Mouse (Mus musculus): Measurements from ENCODE around the gene Slc25a33.
"Not testable (repeated sequence)": the region's sequence is repeated elsewhere in the genome, so short reads cannot be mapped to it uniquely, and the experiment has no call there.

Gene Slc25a33

DNA sequence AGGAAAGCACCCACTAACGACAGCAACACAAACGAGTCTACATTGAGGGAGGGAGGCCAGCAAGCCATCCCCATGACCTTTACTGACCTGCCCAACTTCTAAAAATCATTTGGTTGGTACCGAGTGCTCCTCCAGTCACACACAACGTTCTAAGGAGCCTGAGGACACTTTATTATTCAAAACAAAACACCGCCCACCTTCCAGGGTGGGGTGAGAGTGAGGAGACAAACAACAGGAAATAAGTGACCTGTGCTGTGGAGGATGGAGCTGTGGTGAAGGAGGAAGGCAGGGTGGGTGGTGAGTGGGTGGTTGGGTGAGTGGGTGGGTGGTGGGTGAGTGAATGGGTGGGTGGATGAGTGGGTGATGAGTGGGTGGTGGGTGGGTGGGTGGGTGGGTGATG is 14.6 kb downstream of the Slc25a33 start:
- in situ Hi-C loops (cut with MboI, MseI): no loop called here

DNA sequence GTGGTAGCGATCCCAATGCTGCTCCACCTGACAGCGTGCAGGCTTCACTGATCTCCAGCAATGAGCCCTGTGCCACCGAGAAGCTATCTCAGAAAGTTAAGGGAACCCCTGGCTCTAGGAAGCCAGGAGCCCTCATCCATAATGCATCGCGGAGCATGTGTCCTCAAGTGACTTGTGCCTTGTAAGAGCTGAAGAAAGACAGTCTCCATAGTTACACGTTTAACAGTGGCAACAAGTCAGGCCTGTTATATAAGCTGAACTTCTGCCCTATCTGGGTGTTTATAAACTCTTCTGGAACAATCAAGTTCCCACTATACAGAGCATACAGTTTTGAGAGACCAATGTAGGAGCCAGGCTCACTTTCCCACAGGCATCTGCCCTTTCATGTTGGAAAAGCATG is 15.7 kb downstream of the Slc25a33 start:
- in situ Hi-C loops (cut with MboI, MseI): no loop called here

DNA sequence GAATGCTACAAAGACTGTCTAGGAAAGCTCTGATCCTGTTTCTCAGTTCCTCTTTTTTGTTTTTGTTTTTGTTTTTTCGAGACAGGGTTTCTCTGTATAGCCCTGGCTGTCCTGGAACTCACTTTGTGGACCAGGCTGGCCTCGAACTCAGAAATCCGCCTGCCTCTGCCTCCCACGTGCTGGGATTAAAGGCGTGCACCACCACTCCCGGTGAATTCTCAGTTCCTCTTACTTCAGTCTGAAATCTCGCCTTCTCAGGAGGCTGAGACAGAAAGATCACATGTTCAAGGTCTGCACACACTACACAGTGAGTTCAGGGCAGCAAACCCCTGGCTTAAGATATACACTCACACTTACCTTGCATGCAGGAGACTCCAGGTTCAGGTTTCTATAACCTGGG is 17.5 kb downstream of the Slc25a33 start:
- in situ Hi-C loops (cut with MboI, MseI): not testable (repeated sequence)

DNA sequence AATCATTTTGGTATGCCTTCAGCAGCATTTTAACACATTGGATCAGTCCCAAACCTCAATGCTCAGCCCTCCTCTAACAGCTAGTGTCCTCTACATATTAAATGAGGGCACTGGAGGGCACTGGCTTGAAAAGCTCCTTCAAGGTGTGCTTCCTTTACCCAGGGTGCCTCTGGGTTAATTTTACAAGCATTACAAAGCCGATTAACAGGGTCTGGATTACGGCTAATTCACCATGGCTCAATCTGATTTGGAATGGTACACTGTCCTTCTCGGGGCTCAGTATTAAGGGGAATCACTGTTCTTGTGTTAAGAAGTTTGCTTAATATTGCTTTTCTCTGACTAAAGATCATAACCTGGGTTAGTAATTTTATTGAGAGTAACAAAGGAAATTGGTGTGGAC is 21.2 kb downstream of the Slc25a33 start:
- in situ Hi-C loops (cut with MboI, MseI): no loop called here

DNA sequence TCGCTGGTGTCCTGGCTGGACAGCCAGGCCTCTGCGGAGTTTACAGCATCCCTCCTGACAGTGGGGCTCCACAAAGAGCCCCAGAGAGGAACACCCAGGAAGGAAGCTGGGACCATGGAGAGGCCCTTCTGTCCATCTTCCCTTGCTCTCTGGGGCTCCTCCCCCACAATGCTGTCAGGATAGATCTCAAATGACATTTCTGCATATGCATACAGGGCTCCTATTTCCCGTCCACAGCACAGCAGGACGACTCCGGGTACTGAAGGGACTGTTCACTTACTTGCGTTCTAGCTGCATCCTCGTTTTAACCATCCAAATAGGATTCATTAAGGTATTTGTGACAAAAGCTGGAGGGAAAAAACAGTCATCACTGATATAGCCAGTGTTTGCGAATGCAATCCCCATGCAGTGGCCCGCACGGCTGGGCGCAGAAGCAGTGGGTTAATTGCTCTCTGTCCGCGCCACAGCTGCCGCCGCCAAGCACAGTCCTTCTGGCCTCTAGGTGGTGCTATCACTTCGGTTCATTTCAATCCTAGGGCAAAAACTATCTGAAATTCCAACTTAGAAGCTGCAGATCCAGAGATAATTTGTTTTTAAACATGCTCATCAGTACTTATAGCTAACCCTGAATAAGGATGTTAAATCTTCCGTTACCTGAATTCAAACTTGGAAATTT is 21.8 kb downstream of the Slc25a33 start:
- in situ Hi-C loops (cut with MboI, MseI): no loop called here

DNA sequence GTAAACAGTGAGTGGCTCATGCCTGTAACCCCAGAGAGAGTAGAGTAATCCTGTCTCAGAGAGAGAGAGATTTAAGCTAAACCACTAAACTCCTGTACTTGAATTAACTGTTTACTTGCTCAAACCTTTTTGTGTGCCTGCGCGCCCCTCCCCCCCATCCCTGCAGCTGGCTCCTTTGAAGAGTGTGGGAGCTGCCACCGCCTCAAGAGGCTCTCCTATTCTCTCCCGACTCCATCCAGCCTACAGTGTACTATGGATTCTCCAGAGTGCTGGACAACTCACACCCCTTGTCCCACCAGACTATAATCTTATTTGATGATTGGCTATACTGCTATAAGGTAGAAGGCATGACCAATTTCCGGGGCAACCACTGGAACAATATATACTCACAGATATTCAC is 23.4 kb downstream of the Slc25a33 start:
- in situ Hi-C loops (cut with MboI, MseI): no loop called here

DNA sequence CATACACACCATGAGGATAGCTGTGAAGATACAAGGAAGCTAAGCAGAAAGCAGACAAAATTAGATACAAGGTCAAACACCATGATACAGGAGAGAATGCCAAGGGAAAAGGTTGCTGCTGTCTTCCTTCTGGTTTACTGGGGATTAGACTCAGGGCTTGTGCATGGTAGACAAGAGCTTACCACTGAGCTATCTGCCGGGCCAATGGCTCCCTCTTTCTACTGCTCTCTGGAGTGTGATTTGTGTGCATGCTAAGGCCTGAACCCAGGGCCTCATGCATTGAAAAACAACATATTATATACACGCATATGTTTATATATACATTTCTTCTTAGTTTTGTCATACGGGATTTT is 24.4 kb downstream of the Slc25a33 start:
- in situ Hi-C loops (cut with MboI, MseI): not testable (repeated sequence)

DNA sequence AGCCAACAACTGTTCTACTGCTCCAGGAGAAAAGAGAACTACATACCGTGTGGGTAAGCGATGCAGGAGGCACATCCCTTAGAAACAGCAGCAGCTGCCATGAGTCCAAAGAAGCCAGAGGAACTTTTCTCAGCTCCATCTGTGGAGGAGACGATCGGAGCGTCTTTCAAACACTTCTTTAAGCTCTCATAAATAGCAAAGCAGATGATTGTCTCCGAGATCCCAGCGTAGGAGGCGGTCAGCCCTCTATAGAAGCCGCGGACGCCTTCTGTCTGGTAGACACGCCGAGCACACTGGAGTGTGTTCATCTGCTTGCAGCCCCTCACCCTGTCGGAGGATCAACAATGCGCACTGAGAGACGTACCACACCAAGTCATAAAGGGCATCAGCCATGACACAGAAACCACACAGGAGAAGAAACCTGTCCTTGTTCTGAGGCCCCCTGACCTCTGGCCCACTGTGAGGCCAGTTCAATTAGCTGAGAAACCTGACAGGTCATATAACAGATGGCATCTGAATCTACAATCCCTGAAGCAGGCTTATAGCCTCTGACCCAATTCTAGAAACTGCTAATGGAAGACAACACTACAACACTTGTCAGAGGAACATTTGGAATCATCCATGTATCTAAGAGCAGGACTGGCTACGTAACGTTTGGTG is 24.9 kb downstream of the Slc25a33 start:
- in situ Hi-C loops (cut with MboI, MseI): no loop called here

DNA sequence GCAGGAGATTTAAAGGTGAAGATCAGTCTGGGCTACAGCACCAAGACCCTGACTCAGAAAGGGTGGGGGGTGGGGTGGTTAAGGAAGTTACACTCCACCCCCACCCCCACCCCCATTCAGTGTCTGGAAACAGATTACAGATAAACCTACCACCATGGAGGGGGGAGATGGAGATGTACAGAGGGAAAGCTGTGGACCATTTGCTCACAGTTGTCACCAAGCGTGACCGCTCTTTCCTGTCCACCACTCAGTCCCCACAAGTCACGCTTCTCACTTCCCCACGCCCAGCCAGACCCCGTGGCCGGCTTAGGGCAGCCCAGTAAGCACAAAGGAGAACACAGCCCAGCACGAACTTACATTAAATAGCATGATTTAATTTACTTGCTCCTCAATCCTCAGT is 30.0 kb downstream of the Slc25a33 start:
- in situ Hi-C loops (cut with MboI, MseI): no loop called here

DNA sequence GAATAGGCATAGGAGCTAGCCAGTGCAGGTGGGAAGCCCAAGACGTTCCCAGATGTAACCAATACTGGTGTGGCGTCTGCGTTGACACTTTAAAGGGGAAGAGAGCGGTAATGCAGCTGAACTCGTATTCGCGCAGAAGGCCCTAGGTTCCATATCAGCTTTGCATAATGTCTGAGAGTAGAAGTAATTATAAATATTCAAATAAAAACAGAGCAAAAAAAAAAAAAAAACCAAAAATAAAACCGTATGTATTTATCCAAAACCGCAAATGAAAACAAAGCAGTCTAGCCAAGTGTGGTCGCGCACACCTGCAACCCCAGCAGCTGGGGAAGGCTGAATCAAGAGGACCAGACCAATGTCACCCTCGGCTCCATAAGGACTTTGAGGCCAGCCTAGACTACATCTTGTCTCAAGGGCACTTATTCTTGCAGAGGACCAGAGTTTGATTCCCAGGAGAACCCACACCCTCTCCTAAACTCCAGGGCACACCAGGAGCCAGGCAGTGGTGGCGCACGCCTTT is 32.0 kb downstream of the Slc25a33 start:
- in situ Hi-C loops (cut with MboI, MseI): no loop called here

DNA sequence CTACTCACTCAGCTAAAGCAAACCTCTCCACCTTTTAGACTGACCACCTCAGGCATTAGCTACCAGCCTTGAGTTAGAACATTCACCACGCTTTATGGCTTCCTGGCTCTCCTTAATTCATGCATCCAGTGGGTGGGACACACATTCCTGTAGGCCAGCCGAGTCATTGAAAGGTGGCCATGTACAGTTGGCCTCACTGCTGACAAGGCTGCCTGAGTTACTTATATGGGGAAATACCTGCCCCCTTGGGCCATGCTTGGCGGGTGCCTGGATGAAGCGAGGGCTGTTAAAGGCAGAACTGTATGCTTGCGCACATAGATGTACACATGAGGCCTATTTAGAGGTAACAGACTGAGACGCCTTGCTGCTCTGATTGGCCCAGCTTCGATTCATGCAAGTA is 33.8 kb downstream of the Slc25a33 start:
- in situ Hi-C loops (cut with MboI, MseI): no loop called here

DNA sequence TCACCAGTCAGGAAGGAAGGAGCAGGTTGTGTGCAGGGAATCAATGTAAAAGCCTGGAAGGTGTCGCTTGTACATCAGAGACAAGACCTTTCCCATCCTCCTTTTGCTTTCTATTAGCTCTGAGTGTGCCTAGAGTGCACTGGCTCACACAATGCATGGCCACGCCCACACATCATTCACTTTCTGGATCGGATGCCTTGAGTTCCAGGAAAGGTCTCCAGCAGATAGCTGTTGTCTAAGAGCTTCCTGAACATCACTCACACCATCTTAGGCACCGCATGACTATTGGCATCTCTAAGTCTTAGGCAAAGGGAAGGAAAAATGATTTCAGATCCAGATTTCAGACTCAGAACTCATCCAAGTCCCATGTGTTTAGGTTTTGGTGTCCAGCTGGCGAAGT is 34.6 kb downstream of the Slc25a33 start:
- in situ Hi-C loops (cut with MboI, MseI): no loop called here

DNA sequence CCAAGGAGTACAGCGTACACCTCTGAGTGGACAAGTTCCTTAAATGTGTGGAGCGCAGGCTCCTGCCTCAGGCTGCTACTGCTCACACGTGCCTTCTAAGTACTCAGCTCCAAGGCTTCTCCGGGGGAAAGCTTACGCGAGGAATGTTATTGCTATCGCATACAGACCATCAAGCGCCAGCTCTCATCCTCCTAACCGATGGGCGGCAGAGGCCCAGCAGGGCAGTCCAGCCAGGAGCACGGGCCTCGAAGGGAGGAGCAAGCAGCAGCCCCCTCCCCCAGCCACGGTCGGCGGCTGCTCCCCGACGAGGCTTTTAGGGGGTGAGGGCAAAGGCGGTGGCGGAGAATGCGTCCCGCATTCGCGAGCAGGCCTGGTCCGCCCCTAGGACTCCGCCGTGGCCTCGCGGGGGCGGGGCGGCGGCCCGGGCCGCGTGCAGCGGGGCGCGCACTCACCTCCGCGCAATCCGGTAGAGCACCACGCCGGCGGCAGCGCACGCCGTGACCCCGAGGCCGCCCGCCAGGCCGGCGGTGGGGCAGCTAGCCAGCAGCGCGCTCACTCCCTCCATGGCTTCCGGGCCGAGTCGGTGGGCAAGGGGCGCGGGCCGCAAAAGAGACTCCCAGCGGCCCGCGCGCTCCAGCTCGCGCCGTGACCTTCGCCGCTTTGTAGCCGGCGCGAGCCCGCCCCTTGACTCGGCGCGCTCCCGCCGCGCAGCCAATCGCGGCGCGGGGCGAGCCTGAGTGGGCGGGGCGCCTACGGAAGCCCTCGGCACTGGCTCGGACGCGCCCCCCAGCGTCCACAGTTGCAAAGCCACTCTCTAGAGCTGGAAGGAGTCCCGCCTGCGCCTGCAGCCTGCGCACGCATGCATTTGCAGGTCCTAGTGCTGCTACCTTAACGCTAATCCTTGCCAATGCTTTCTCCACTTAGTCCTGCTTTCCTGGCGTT is 36.4 kb downstream of the Slc25a33 start, which contains the start of gene Tmem201:
Gene Tmem201, minus strand, starts transcription at position 662 of the 942 bp plus-strand sequence.
- in situ Hi-C loops (cut with MboI, MseI): no loop called here

DNA sequence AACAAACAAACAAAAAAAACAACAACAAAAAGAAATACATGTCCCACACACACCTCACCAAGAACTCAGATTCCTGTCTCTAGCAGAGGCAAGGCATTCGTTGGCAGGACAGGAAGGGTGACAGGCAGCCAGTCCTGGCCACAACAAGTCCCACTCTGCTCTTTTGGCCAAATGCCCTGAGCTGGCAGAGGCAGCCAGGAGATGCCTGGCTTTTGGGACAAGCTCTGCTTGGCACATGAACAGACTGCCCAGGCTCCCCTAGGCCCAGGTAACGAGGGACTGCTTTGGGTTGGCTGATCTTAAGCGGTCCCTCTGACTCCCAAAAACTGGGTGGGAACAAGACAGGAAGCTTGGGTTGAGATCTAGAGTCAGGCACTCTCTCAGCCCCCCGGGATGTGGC is 37.5 kb downstream of the Slc25a33 start:
- in situ Hi-C loops (cut with MboI, MseI): no loop called here

DNA sequence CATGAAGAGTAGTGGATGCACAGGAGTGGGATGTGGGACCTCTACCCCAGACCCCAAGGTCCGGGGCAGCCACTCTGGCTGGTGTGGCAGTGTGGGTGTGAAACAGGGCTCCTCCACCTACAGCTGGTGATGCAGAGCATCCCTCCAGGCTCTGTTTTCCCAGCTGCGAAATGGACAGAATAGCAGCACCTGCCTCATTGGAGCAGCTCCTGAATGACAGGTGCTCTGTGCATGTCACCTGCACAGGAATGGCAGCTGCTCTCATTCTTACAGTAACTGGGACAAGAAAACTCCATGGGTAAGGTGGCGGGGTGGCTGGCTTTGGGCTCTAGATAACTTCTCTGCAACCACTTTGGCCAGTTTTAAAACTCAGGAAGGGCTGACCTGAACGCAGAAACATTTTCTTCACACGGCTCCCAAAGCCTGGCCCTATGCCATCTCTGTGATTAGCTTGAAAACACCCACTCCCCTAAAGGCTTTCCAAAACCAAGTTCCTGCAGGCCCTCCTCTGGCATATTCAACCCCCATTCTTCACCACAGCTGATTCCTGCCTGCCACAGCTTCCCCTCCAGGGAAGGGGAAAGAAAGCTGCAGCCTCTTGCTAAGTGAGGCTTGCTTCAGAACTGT is 38.3 kb downstream of the Slc25a33 start:
- in situ Hi-C loops (cut with MboI, MseI): no loop called here

DNA sequence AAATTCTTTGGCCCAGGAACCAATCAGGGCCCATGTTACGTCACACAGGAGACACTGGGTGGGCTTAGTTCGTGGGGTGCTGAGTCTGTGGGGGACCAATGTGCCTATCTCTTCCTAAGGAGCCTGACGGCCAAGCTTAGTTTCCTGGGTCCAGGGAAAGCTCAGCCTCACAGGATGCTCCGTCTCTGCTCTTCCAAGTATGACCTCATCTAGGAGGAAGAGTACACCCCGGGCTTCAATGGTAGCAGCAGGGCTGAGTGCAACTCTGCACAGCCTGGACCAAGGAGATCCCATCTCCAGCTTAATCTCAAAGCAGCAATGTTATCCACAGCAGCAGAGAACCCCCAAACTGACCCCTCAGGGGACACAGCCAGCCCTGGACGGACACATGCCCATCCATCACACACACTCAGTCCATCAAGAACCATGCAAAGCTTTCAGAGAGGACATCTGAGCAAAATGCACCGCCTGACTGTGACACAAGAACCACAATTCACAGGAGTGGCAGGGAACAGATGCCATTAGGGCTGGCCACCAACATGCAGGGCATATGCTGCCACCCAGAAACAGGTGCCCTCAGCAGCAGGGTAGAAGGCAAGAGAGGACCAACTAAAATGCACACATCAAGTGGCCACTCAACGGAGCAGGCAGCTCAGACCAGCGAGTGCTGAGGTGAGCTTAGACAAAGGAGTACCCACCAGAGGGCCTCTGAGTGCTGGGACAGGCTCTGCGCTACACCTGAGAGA is 39.2 kb downstream of the Slc25a33 start:
- in situ Hi-C loops (cut with MboI, MseI): no loop called here

DNA sequence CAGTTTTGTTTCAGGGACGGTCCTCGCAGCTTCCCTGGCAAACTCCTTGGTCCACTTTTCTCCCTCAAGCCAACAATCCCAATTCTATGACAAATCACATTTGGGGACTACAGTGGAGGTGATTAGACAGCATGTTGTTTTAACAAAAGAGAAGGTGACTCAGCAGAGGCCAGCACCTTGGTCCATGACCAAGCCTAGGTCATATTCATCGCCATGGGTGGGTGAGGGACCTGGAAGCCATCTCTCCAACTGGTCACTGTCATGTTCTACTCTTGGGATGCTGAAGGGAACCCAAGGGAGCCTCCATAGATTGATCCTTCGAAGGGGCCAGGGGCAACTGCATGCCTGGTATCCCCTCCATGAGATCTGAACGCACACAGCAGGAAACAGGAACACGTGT is 39.8 kb downstream of the Slc25a33 start:
- in situ Hi-C loops (cut with MboI, MseI): no loop called here

DNA sequence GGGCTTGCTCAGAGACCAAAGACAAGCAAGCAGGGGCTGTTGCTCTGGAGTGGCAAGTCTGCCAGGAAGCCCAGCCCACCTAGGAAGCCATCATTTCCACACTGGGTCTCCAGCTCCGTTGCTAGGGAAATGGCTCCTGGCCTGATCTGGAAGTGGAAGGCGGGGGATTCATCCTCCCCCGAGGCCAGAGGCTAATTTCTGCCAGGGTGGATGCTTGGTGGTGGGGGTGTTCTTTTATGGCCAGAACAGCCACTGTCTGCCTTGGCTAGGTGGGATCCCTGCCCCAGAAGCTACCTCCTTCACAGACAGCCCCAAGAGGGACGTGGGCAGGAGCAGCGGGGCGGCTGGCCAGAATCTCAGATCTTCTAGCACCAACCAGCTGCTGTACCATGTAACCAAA is 40.3 kb downstream of the Slc25a33 start:
- in situ Hi-C loops (cut with MboI, MseI): no loop called here

DNA sequence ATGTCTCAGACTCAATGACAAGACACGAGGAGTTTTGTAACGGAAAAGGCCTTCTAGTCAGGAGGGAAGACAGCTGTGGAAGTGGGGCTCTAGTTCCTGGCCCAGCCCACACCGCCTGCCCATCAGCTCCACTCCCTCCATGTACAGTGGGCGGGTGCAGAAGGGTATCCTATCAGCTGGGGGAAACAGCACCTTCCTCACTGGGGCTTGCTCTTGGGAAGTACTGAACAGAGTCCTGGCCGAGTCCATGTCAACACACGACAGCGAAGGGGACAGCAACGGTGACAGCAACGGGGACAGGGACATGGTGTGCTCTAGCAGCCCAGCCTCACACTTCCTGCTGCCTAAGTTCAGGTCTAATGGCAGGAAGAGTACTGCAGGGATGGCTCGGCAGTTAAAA is 41.3 kb downstream of the Slc25a33 start:
- in situ Hi-C loops (cut with MboI, MseI): no loop called here

DNA sequence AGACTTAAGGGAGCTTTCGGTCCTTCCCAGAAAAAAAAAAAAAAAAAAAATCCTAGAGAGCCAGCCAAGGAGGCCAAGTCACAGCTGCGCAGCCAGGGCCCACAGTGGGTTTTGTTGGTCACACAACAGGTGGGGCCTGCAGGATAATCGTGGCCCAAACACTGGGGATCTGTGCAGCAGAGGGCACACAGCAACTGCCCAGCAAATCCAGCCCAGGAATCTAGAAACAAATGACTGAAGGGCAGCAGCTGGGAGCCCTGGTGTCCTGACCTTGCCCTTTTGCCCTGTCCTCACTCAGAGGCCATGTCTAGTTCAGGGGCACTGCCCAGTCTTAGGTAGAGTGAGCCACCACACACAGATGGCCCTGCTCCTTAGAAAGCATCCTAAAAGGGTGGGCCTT is 41.8 kb downstream of the Slc25a33 start:
- in situ Hi-C loops (cut with MboI, MseI): no loop called here

DNA sequence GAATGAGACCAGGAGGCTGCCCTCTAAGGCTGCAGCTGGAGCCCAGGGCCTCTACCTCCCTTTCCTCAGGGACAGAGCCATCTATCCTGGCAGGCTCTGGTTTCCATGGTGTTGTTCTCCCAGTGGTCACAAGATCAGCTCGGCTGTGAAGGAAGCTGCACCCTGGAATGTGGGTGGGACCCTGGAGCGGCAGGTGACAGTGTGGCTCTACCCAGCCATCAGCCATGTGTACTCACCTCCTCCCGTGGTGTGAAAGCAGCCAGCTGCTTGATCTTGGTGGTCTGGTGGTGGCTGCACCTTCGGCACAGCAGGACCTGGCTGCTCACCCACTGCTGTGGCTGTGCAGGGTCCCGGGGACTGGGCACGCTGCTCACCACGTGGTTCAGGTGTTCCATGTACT is 43.2 kb downstream of the Slc25a33 start:
- in situ Hi-C loops (cut with MboI, MseI): no loop called here

Data from T-helper 1 cell (primary cell).